Mouse (Mus musculus) stomach, embryonic 14.5 days (tissue): ENCODE measurements at regions not wholly inside any gene's neighbourhood (a gene's known extent, or its start where the extent isn't known, plus 50 kb on each side); places are given as distances from the start of the nearest gene placed in this dataset.

Experiments
- ATAC-seq: fragments of 200-750 bp; cut with Nextera tagmentation; 2 replicates; pipeline ENCODE4 v1.8.0; 2017; ENCODE audit warnings: low read depth, moderate TSS enrichment; ENCODE audit not compliant: insufficient number of reproducible peaks, insufficient read depth, low FRiP score
- H3K27ac ChIP-seq: fragments of 300-500 bp; sonication (generic); 2 replicates; pipeline ENCODE4 v1.5.1; 2014; ENCODE audit warnings: mild to moderate bottlenecking, low read length, moderate library complexity, mixed read lengths
- H3K27me3 ChIP-seq: fragments of 300-500 bp; sonication (generic); 2 replicates; pipeline ENCODE4 v1.6.1; 2014; ENCODE audit warnings: low read length, control low read depth, mixed read lengths; ENCODE audit not compliant: control insufficient read depth, insufficient read depth
- H3K36me3 ChIP-seq: fragments of 300-500 bp; sonication (generic); 2 replicates; pipeline ENCODE4 v1.6.1; 2014; ENCODE audit warnings: mild to moderate bottlenecking, control low read depth, low read length, moderate library complexity, mixed read lengths; ENCODE audit not compliant: control insufficient read depth, insufficient read depth
- H3K4me1 ChIP-seq: fragments of 300-500 bp; sonication (generic); 2 replicates; pipeline ENCODE4 v1.6.1; 2014; ENCODE audit warnings: low read length, control low read depth, mixed read lengths; ENCODE audit not compliant: control insufficient read depth, insufficient read depth
- H3K4me2 ChIP-seq: fragments of 300-500 bp; sonication (generic); replicated peaks from 2 replicates; pipeline ENCODE4 v1.6.1; 2014; ENCODE audit warnings: low read depth, low read length, control low read depth
- H3K4me3 ChIP-seq: fragments of 300-500 bp; sonication (generic); 2 replicates; pipeline ENCODE4 v1.5.1; 2014; ENCODE audit warnings: low read depth, low read length, control low read depth
- H3K9ac ChIP-seq: fragments of 300-500 bp; sonication (generic); replicated peaks from 2 replicates; pipeline ENCODE4 v1.6.1; 2014; ENCODE audit warnings: low read depth, mild to moderate bottlenecking, control low read depth, low read length, moderate library complexity, mixed read lengths
- H3K9me3 ChIP-seq: fragments of 300-500 bp; sonication (generic); 2 replicates; pipeline ENCODE4 v1.6.1; 2016; ENCODE audit warnings: low read depth, low read length, control low read depth; ENCODE audit not compliant: control insufficient read depth
- WGBS: fragments of 180-500 bp; shearing (Covaris S2); extraction: QIAGEN DNeasy Blood & Tissue Kit; methylation state at CpG from one replicate; pipeline ENCODE4 v1.1.7; 2014; 5-methylcytosine and 5-hydroxymethylcytosine counted together

DNA sequence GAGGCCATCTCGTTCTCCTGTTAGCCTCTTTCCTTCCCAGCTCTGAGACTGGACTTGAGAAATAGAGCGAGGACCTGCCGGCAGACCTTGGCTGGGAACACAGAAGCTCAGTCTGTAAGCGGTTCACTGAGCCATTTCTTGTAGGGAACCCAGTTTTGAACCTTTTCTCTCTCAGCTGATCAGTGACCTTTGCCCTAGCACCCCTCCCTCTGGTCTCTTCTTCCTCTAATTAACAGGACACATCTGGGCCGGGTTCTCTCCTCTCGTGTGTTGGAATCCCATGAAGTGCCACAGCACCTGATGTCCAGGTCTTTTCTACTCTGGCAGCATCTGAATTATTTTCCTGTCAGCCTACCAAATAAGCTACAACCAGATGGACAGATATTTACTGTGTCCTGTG lies 158.5 kb downstream of the Fam43a start:
- Histone ChIP-seq H3K4me3 (no peak overlapping the region), H3K4me1 (peaks cover 11% of the 10 kb centered on the region), H3K9me3 (no peaks in the 10 kb centered on the region), H3K27ac (no peak overlapping the region), H3K36me3 (no peaks in the 10 kb centered on the region), H3K27me3 (no peaks in the 10 kb centered on the region), H3K4me2 (no peak overlapping the region), H3K9ac (no peak overlapping the region)
- no peak for ATAC-seq
- 71% methylated on average over 6 of the region's 6 CpGs for WGBS

DNA sequence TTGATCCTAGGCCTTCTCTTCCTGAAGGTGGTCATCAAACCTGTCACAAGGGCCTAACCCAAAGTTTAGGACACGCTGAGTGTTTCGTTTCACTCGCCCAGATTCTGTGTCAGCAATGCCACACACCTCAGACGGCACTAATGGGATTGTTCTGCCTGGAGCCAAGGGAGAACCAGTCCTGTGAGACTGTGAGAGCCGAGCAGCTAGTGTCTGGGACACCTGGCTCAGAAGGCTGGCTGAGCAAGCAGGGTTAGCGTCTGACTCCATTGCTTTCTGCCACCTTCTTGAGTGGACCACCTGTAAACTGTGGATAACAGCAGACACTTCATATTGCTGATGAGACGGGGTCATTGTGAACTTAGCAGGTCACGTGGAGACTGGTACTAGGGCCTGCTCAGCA lies 160.0 kb downstream of the Fam43a start:
- no peak overlapping the region for H3K27ac ChIP-seq
- H3K4me3 ChIP-seq, result no peak overlapping the region
- peaks cover 11% of the 10 kb centered on the region for H3K4me1 ChIP-seq
- H3K27me3 ChIP-seq, result no peaks in the 10 kb centered on the region
- no peaks in the 10 kb centered on the region for H3K36me3 ChIP-seq
- no peak overlapping the region for H3K9ac ChIP-seq
- ATAC-seq, result no peak
- WGBS, result 68% methylated on average over 8 of the region's 8 CpGs
- no peaks in the 10 kb centered on the region for H3K9me3 ChIP-seq
- H3K4me2 ChIP-seq, result no peak overlapping the region

DNA sequence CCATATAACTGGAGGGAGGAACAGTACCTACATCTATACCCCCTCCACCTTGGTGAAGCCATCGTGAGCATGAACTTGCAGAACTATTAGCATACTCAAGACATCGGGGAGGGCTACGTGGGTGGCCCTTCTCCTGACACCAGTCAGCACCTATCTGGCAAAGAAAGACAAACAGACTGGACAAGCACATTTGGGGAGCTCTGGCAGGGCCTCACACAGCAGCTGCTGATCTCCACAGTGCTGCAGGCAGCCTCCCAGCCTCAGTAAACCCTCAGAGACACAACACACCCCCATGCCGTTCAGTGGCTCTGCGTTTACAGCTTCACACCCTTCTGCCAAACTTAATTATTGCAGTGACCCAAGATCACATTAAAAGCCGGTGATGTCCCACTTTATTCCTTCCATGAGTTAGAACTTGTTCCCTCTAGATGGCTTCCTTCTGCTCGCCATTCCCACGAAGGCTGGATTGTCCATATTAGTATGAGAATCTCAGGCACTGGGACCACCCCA lies 161.7 kb downstream of the Fam43a start:
- no peaks in the 10 kb centered on the region for H3K36me3 ChIP-seq
- H3K27me3 ChIP-seq, result no peaks in the 10 kb centered on the region
- no peak overlapping the region for H3K4me3 ChIP-seq
- H3K9me3 ChIP-seq, result no peaks in the 10 kb centered on the region
- H3K4me1 ChIP-seq, result peaks cover 11% of the 10 kb centered on the region
- 34% methylated on average over 8 of the region's 8 CpGs for WGBS
- H3K27ac ChIP-seq, result no peak overlapping the region
- no peak overlapping the region for H3K4me2 ChIP-seq
- ATAC-seq, result no peak; the same call in 1 of the 2 replicates
- H3K9ac ChIP-seq, result no peak overlapping the region

DNA sequence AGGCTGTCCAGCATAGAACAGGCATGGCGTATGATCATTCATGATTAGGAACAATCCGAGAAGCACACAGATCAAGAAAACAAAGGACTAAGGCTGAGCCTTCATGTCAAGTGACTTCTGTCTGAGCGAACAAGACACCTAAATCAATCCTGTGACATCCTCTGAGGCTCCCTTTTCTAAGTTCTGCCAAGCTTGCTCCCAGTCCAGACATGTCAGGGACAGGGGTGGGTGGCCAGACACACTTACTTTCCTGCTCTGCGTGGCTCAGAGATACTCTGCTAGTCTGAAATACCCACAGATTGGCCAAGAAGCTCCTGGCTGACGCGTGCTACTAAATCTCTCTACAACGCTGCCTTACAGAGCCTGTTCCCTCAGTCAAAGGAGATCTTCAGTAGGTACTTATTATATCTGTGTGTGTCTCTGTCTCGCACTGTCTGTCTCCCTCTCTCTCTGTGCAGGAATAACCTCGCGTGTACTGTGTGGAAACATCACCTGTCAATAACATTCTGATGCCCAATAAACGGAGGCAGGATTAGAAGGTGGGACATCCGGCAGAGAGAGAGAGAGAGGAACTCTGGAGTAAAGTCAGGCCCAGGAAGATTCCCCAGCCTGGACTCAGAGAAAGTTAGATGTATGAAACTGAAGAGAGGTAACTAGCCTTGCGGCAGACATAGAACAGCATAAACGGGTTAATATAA lies 163.5 kb downstream of the Fam43a start:
- Histone ChIP-seq H3K9me3 (no peaks in the 10 kb centered on the region), H3K9ac (no peak overlapping the region), H3K27me3 (no peaks in the 10 kb centered on the region), H3K4me3 (no peak overlapping the region), H3K27ac (no peak overlapping the region), H3K36me3 (no peaks in the 10 kb centered on the region), H3K4me2 (no peak overlapping the region), H3K4me1 (peaks cover 11% of the 10 kb centered on the region)
- 69% methylated on average over 14 of the region's 14 CpGs for WGBS
- no peak for ATAC-seq

DNA sequence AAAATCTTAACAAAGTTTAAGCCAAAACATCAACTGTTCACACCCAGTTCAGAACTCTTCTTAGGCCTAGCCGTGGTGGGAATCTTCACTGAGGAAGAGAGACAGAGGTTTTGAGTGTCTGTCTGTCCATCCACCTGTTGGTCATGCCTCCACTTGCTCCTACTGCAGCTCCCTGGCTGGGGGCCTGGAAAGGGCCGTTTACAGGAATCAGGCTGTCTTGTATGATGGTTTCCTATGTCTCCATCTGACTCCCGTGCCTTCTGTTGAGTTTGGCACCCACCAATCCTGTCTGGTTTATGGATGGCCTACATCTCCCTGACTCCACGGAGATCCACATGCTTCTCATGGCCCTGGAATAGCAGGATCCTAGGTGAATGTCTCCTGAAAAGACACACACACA lies 166.1 kb downstream of the Fam43a start:
- Histone ChIP-seq H3K4me2 (no peak overlapping the region), H3K27ac (no peak overlapping the region), H3K4me3 (no peak overlapping the region), H3K4me1 (peaks cover 21% of the 10 kb centered on the region), H3K36me3 (no peaks in the 10 kb centered on the region), H3K9me3 (no peaks in the 10 kb centered on the region), H3K9ac (no peak overlapping the region), H3K27me3 (no peaks in the 10 kb centered on the region)
- WGBS, result 85% methylated on average over 4 of the region's 4 CpGs
- ATAC-seq, result no peak

DNA sequence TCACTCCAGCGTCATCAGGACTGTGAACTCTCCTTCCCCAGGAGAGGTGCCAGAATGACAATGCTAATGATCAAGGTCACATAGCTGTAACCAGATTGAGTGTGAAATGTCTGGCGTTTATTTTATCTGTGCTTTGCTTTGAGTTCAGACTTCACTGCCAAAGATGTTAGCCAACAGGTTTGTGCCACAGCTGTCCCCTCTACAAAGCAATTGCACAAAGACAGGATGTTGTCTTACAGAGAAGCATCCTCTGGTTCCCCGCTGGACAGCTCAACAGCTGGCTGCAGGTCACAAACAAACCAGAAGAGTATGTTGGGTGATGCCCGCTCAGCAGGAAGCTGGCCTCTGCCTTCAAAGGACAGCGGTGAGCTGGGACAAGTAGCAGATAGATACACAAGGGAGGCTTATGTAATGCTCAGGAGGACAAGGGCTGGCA lies 169.5 kb downstream of the Fam43a start:
- no peak overlapping the region for H3K27ac ChIP-seq
- H3K36me3 ChIP-seq, result no peaks in the 10 kb centered on the region
- 23% methylated on average over 5 of the region's 5 CpGs for WGBS
- no peak overlapping the region for H3K9ac ChIP-seq
- ATAC-seq, result no peak
- H3K27me3 ChIP-seq, result no peaks in the 10 kb centered on the region
- H3K4me3 ChIP-seq, result no peak overlapping the region
- no peak overlapping the region for H3K4me2 ChIP-seq
- H3K9me3 ChIP-seq, result no peaks in the 10 kb centered on the region
- H3K4me1 ChIP-seq, result peaks cover 10% of the 10 kb centered on the region; the same call in 1 of the 2 replicates

DNA sequence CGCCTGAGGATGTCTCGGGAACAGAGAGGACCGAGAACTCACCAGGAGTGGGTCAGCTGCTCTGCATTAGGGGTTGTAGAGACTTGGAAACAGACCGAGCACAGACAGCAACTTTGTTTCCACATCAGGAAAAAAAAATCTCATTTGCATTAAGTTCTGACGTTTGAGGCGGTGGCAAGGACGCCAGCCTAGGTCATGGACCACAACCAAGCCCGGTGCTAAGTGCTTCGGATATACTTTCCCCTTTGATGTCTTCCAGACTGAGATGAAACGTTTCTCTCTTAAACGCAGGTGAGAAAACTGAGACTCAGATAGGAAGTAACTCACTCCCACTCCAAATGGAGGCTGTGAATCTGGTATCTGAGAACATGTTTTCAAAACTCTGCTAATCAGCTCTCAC lies 169.9 kb downstream of the Fam43a start:
- ATAC-seq, result no peak
- H3K27ac ChIP-seq, result no peak overlapping the region
- 10% methylated on average over 11 of the region's 11 CpGs for WGBS

DNA sequence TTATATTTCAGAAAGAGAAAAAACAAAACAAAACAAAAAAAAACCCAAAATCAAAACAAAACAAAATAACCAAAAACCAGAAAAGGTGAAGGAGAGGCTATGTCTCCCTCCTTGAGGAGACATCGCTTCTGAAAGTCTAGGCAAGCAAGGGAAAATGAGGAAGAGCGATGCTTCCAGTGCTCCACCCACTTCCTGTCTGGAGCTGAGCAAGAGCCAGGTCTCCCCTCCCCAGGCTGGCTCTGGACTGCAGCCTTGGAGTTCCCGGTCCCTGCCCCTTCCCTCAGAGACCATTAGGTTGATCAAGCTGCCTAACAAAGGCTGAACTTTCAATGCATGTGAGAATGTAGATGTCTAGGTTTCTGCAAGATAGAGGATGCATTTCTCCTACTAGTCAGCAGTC lies 173.3 kb downstream of the Fam43a start:
- Histone ChIP-seq H3K4me3 (no peak overlapping the region), H3K9ac (no peak overlapping the region), H3K27ac (no peak overlapping the region), H3K9me3 (no peaks in the 10 kb centered on the region), H3K4me1 (peaks cover 30% of the 10 kb centered on the region), H3K4me2 (no peak overlapping the region), H3K27me3 (no peaks in the 10 kb centered on the region), H3K36me3 (no peaks in the 10 kb centered on the region)
- ATAC-seq, result no peak
- WGBS, result 48% methylated on average over 3 of the region's 3 CpGs

More for the DNA sequence above, 169.9 kb downstream of the Fam43a start:
- Histone ChIP-seq H3K36me3 (no peaks in the 10 kb centered on the region), H3K4me1 (peaks cover 11% of the 10 kb centered on the region; the same call in 1 of the 2 replicates), H3K9me3 (no peaks in the 10 kb centered on the region), H3K27me3 (no peaks in the 10 kb centered on the region), H3K9ac (no peak overlapping the region), H3K4me2 (no peak overlapping the region), H3K4me3 (no peak overlapping the region)
